Mouse (Mus musculus) retina, adult 2 months (tissue): ENCODE data around the gene Lcat.

ENCODE experiments used
- DNase-seq: peaks from one replicate; pipeline ENCODE4 v3.0.0-alpha.2; 2012; ENCODE audit warnings: low read depth, low spot score

Lcat gene

DNA sequence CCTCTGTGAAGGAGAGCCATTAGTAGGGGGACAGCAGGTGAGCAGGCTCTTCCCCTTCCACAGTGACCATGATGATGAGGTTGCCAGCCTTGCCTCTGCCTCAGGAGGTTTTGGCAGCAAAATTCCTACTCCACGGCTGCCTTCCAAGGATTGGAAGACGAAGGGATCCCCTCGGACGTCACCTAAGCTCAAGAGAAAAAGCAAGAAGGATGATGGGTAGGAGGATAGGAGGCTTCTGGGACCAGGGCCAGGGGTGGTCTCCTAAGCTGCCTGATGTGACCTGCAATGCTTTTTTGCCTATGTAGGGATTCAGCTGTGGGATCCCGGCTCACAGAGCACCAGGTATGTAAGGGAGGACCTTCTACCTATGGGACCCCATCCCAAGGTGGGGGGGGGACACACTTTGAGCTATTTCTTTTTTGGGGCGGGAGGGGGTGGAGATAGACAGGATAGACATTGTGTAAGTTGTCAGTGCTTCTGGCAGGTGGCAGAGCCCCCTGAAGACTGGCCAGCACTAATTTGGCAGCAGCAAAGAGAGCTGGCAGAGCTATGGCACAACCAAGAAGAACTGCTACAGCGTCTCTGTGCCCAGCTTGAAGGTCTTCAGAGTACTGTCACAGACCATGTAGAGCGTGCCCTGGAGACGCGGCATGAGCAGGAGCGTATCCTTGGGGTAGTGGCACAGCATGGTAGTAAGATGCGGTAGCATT is 53.3 kb downstream of the Lcat start:
- DNase-seq = no peak
